Mouse (Mus musculus): ENCODE measurements around the gene Mmp9. TPM values are rescaled to one million over a fixed set of nuclear protein-coding genes. Genes with fewer than 3 reads are reported as not detected.
A peak's percentile ranks its signal among the peaks of the same experiment; 100 is the strongest.

The Mmp9 gene
- polyA plus RNA-seq, 1 experiment from 2014 or later: 2.6 TPM

GRCm38 (mm10) chr2:164903496-164903895, 37.1 kb upstream of the Mmp9 start:
- H3K36me3 ChIP-seq: peaks cover 99% of the 10 kb centered on the region
- no peak overlapping the region for H3K9ac ChIP-seq
- no peak for ATAC-seq (replicated peaks; ENCODE audit: low FRiP score)
- H3K9me3 ChIP-seq (replicated peaks): peaks cover 8% of the 10 kb centered on the region; the same call in 1 of the 2 replicates
- 58% methylated on average over 1 of the region's 1 CpGs for WGBS
- no peak overlapping the region for H3K27ac ChIP-seq
- H3K4me1 ChIP-seq: no peaks in the 10 kb centered on the region
- no peak overlapping the region for H3K4me3 ChIP-seq (replicated peaks)
- H3K27me3 ChIP-seq: no peaks in the 10 kb centered on the region
- H3K4me2 ChIP-seq: no peak overlapping the region

GRCm38 (mm10) chr2:164906071-164906470, 34.5 kb upstream of the Mmp9 start:
- ATAC-seq (replicated peaks; ENCODE audit: low FRiP score): no peak
- Histone ChIP-seq H3K36me3 (peaks cover 83% of the 10 kb centered on the region), H3K4me3 (replicated peaks) (no peak overlapping the region)

GRCm38 (mm10) chr2:164907511-164907910, 33.1 kb upstream of the Mmp9 start:
- 97% methylated on average over 12 of the region's 12 CpGs for WGBS
- Histone ChIP-seq H3K4me2 (no peak overlapping the region), H3K9me3 (replicated peaks) (peaks cover 8% of the 10 kb centered on the region; the same call in 1 of the 2 replicates), H3K36me3 (peaks cover 68% of the 10 kb centered on the region), H3K27ac (no peak overlapping the region), H3K9ac (no peak overlapping the region), H3K4me1 (peaks cover 20% of the 10 kb centered on the region), H3K27me3 (no peaks in the 10 kb centered on the region), H3K4me3 (replicated peaks) (no peak overlapping the region)
- ATAC-seq (replicated peaks; ENCODE audit: low FRiP score): no peak

More at GRCm38 (mm10) chr2:164906071-164906470, 34.5 kb upstream of the Mmp9 start:
- 98% methylated on average over 4 of the region's 4 CpGs for WGBS
- H3K9me3 ChIP-seq (replicated peaks): peaks cover 8% of the 10 kb centered on the region; the same call in 1 of the 2 replicates
- no peak overlapping the region for H3K4me2 ChIP-seq
- peaks cover 16% of the 10 kb centered on the region for H3K4me1 ChIP-seq
- no peak overlapping the region for H3K27ac ChIP-seq
- H3K9ac ChIP-seq: no peak overlapping the region
- H3K27me3 ChIP-seq: no peaks in the 10 kb centered on the region

GRCm38 (mm10) chr2:164908011-164908410, 32.6 kb upstream of the Mmp9 start:
- no peak overlapping the region for H3K27ac ChIP-seq

GRCm38 (mm10) chr2:164909100-164909499, 31.5 kb upstream of the Mmp9 start:
- Histone ChIP-seq H3K4me3 (replicated peaks) (peak overlapping the region; percentile 88; the same call in 1 of the 2 replicates), H3K27ac (no peak overlapping the region), H3K4me1 (peaks cover 29% of the 10 kb centered on the region), H3K36me3 (peaks cover 53% of the 10 kb centered on the region), H3K9ac (no peak overlapping the region), H3K4me2 (peak overlapping the region; percentile 86; the same call in 1 of the 2 replicates), H3K27me3 (no peaks in the 10 kb centered on the region), H3K9me3 (replicated peaks) (peaks cover 8% of the 10 kb centered on the region; the same call in 1 of the 2 replicates)
- ATAC-seq (replicated peaks; ENCODE audit: low FRiP score): no peak
- WGBS: 95% methylated on average over 3 of the region's 3 CpGs

More at GRCm38 (mm10) chr2:164908011-164908410, 32.6 kb upstream of the Mmp9 start:
- Histone ChIP-seq H3K9me3 (replicated peaks) (peaks cover 8% of the 10 kb centered on the region; the same call in 1 of the 2 replicates), H3K36me3 (peaks cover 63% of the 10 kb centered on the region), H3K4me2 (no peak overlapping the region), H3K4me1 (peaks cover 22% of the 10 kb centered on the region), H3K27me3 (no peaks in the 10 kb centered on the region), H3K9ac (no peak overlapping the region), H3K4me3 (replicated peaks) (no peak overlapping the region)
- no peak for ATAC-seq (replicated peaks; ENCODE audit: low FRiP score)
- WGBS: 94% methylated on average over 5 of the region's 5 CpGs

GRCm38 (mm10) chr2:164909542-164909941, 31.0 kb upstream of the Mmp9 start:
- Histone ChIP-seq H3K27ac (no peak overlapping the region), H3K4me2 (peak overlapping the region; percentile 86), H3K36me3 (peaks cover 49% of the 10 kb centered on the region), H3K4me1 (peaks cover 29% of the 10 kb centered on the region), H3K4me3 (replicated peaks) (peak overlapping the region; percentile 88), H3K9ac (no peak overlapping the region), H3K27me3 (no peaks in the 10 kb centered on the region), H3K9me3 (replicated peaks) (peaks cover 8% of the 10 kb centered on the region; the same call in 1 of the 2 replicates)
- WGBS: 92% methylated on average over 1 of the region's 1 CpGs
- no peak; the same call in 1 of the 2 replicates for ATAC-seq (replicated peaks; ENCODE audit: low FRiP score)

- H3K4me3 ChIP-seq (replicated peaks): peak overlapping the region; percentile 88
- H3K4me2 ChIP-seq: peak overlapping the region; percentile 86
- H3K27me3 ChIP-seq: no peaks in the 10 kb centered on the region
- H3K9me3 ChIP-seq (replicated peaks): peaks cover 8% of the 10 kb centered on the region; the same call in 1 of the 2 replicates
- H3K27ac ChIP-seq: peak overlapping the region; percentile 99
- 5% methylated on average over 37 of the region's 37 CpGs for WGBS
- H3K36me3 ChIP-seq: peaks cover 39% of the 10 kb centered on the region
- H3K4me1 ChIP-seq: peaks cover 29% of the 10 kb centered on the region
- peak overlapping the region; percentile 87 for H3K9ac ChIP-seq
- peak; percentile 34 for ATAC-seq (replicated peaks; ENCODE audit: low FRiP score)
Observed at GRCm38 (mm10) chr2:164910360-164911061, 30.1 kb upstream of the Mmp9 start.

GRCm38 (mm10) chr2:164911086-164912048, 29.2 kb upstream of the Mmp9 start, which contains the start of gene Zfp335:
Gene Zfp335 (minus strand): TSS chr2:164911757.
- H3K9ac ChIP-seq: peak within 1 kb of the TSS; percentile 87
- H3K9me3 ChIP-seq (replicated peaks): peaks cover 3% of the 10 kb centered on the region; the same call in 1 of the 2 replicates
- peak within 1 kb of the TSS; percentile 88 for H3K4me3 ChIP-seq (replicated peaks)
- peak within 1 kb of the TSS; percentile 99 for H3K27ac ChIP-seq
- peaks cover 30% of the 10 kb centered on the region for H3K4me1 ChIP-seq
- ATAC-seq (replicated peaks; ENCODE audit: low FRiP score): peak; percentile 89
- H3K36me3 ChIP-seq: peaks cover 31% of the 10 kb centered on the region
- H3K4me2 ChIP-seq: peak within 1 kb of the TSS; percentile 86
- under 1% methylated on average over 91 of the region's 91 CpGs for WGBS
- H3K27me3 ChIP-seq: no peaks in the 10 kb centered on the region

GRCm38 (mm10) chr2:164912151-164912550, 28.4 kb upstream of the Mmp9 start:
- Histone ChIP-seq H3K27me3 (no peaks in the 10 kb centered on the region), H3K27ac (peak overlapping the region; percentile 99), H3K9ac (peak overlapping the region; percentile 87), H3K4me1 (peaks cover 32% of the 10 kb centered on the region), H3K4me3 (replicated peaks) (peak overlapping the region; percentile 88), H3K9me3 (replicated peaks) (no peaks in the 10 kb centered on the region), H3K36me3 (peaks cover 23% of the 10 kb centered on the region), H3K4me2 (peak overlapping the region; percentile 86)
- 11% methylated on average over 12 of the region's 12 CpGs for WGBS
- ATAC-seq (replicated peaks; ENCODE audit: low FRiP score): peak; percentile 27; the same call in 1 of the 2 replicates

GRCm38 (mm10) chr2:164912749-164913427, 27.7 kb upstream of the Mmp9 start:
- WGBS: 89% methylated on average over 8 of the region's 9 CpGs
- no peaks in the 10 kb centered on the region for H3K9me3 ChIP-seq (replicated peaks)
- H3K36me3 ChIP-seq: peaks cover 15% of the 10 kb centered on the region
- peaks cover 32% of the 10 kb centered on the region for H3K4me1 ChIP-seq
- peak overlapping the region; percentile 99; the same call in 1 of the 2 replicates for H3K27ac ChIP-seq
- no peaks in the 10 kb centered on the region for H3K27me3 ChIP-seq
- peak overlapping the region; percentile 86 for H3K4me2 ChIP-seq
- no peak for ATAC-seq (replicated peaks; ENCODE audit: low FRiP score)
- H3K4me3 ChIP-seq (replicated peaks): peak overlapping the region; percentile 88
- H3K9ac ChIP-seq: 0 out of 2 replicates have a peak overlapping the region, but pooled peaks have one; percentile 87

- Histone ChIP-seq H3K4me3 (replicated peaks) (no peak overlapping the region), H3K9me3 (replicated peaks) (no peaks in the 10 kb centered on the region), H3K4me1 (peaks cover 32% of the 10 kb centered on the region), H3K27ac (no peak overlapping the region), H3K9ac (no peak overlapping the region), H3K4me2 (no peak overlapping the region), H3K27me3 (no peaks in the 10 kb centered on the region), H3K36me3 (peaks cover 10% of the 10 kb centered on the region)
- 91% methylated on average over 2 of the region's 2 CpGs for WGBS
- no peak for ATAC-seq (replicated peaks; ENCODE audit: low FRiP score)
Observed at GRCm38 (mm10) chr2:164913428-164913786, 27.2 kb upstream of the Mmp9 start.
